Mouse (Mus musculus) G1E (cell line): ENCODE measurements around the gene Timp4.

Experiments used
- CTCF ChIP-seq: IDR thresholded peaks from 2 replicates; pipeline ENCODE4 v1.5.1; 2012; ENCODE audit warnings: low read depth, low read length, inconsistent platforms, mixed read lengths
- GATA1 ChIP-seq: IDR thresholded peaks from 2 replicates; pipeline ENCODE4 v1.6.1; 2012; ENCODE audit warnings: borderline replicate concordance, low read length, inconsistent platforms, mixed read lengths
- GATA2 ChIP-seq: IDR thresholded peaks from 2 replicates; pipeline ENCODE4 v1.6.1; 2012; ENCODE audit warnings: low read depth, low read length, inconsistent platforms, borderline replicate concordance
- TAL1 ChIP-seq: conservative IDR thresholded peaks from 2 replicates; pipeline ENCODE4 v1.6.1; 2012; ENCODE audit warnings: low read depth, low read length, inconsistent platforms, mixed read lengths

- no peak for TF ChIP-seq CTCF
- no peak for TF ChIP-seq GATA1
- TF ChIP-seq GATA2: no peak
- TF ChIP-seq TAL1: no peak
These were observed 7.8 kb downstream of the Timp4 start for GRCm38 (mm10) chr6:115244222-115244621.
